Mouse (Mus musculus): ENCODE measurements at regions not wholly inside any gene's neighbourhood (a gene's known extent, or its start where the extent isn't known, plus 50 kb on each side); places are given as distances from the start of the nearest gene placed in this dataset.

DNA sequence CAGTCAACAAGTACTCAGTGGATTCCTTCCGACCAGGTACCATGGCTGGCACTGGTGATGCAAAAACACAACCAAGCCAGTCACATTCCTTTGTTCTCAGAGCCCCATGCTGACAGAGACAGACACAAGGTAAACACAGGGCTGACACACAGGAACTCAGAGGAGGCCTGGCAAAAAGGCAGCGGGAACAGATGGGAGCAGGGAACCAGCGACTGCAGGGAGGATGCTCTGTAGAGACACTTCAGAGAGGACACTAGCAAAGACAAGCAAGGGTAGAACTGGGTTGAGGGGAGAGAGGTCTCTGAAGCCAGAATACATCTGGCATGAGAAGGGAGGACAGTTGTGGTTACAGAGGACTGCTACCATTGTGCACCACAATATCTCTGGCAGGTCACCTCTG lies 133.6 kb downstream of the Tex36 start:
- DNase-seq: peak; percentile 58

DNA sequence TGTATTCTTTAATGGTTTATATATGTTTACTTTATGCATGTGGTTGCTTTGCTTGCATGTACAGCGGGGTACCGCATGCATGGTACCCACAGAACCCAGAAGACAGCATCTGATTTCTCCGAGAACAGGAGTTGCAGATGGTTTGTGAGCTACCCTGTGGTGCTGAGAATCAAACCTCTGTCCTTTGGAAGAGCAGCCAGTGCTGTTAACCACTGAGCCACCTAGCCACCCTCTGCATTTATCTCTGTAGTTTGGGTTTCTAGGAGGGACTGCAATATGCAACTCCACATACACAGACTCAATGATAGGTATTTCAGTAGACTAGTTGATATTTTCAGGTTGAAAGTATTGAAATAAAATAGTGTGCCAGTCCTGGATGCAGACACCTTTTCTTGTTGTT lies 134.4 kb downstream of the Tex36 start:
- peak; percentile 55 for DNase-seq

DNA sequence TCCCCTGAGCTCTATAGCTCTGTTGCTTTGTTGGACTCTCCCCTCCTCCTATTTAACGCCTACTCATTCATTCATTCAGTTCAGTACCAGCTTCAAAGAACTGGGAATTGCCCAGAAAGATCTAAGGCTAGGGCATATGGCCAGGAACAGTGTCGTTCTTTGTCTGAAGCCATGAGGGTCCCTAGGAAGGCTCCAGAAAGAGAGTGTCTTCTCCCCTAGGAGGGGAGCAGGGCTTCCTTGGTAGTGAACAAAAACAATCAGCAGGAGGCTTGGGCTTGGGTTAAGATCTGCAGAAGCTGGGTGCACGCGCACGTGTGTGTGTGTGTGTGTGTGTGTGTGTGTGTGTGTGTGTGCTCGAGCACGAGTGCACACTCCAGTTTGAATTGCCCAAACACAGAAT lies 142.7 kb downstream of the Tex36 start:
- DNase-seq: peak; percentile 51

DNA sequence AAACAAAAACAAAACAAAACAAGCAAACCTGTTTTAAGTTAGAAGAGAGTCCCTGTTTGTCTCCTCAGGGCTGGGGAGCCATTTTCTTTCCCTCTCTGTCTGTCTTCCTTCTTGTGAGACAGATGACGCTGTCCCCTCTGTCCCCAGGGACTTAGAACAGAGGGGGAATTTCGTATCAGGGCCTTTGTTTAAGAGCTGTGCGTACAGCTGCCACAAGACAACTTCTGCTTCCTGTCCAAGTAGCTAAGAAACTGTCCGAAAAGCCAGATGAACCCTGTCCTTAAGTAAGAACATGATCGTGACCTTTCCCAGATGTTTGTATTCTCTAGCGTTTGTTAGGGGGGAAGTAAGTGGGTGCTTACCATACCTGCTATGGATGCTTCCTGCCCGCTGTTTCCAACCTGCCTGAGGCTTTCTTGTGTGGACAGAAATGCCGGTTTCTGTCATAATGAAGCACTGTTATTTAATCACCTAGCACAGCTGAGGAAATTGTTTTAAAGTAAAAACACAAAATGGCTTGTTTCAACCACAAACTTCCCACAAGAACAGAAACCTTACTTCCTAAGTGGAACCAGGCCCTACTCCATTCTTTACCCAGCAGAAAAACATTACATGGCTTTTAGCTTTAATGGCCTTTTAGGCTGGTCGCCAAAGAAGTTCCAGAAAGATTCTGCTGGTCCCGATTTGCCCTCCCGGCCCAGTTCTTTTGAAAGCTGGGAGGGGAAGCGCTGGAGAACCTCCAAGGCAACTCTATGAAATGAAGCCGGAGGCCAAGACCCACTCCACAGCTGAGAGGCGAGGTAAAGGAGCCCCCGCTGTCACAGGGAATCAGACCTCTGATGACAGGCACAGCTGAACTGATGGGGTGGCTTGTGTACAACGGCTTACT lies 144.3 kb downstream of the Tex36 start:
- DNase-seq: peak; percentile 94

GRCm38 (mm10) chr7:133450246-133450645 lies 151.7 kb downstream of the Tex36 start:
- DNase-seq: peak; percentile 60

DNA sequence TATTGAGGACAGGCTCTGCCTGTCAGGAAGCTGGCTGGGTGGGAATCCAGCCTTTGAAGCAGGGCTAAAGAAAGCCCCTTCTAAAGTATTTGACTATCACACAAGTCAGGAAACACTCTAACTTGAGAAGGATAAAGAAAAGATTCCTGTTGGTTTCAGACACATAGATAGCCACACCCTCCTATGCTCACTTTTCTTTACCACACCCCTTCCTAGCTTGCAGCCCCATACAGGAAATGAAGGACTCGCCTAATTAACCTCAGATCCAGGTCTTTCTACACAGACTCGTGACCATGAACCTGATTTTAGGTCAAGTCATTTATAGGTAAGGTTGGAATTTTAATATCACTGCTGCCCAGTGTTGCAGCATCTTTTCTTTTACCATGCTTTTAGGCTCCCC lies 154.9 kb downstream of the Tex36 start:
- DNase-seq: peak; percentile 52

DNA sequence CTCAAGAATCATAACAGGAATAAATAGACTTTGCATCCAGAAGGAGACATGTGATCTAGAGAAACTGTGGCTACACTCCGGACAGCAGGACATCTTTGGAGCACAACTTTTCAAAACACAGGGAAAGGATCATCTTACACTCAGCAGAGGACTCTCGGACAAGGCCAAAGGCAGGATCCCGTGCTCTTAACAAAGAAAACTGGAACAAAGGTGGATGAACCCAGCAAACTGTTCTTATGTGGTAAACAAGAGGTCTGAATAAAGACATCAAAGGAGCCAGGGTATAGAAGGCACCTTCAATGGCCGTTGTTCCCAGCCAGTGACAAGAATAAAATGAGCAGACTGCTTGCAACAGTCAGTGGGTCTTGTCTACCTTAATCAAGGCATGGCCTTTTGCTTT lies 160.3 kb downstream of the Tex36 start:
- peak; percentile 33 for DNase-seq

DNA sequence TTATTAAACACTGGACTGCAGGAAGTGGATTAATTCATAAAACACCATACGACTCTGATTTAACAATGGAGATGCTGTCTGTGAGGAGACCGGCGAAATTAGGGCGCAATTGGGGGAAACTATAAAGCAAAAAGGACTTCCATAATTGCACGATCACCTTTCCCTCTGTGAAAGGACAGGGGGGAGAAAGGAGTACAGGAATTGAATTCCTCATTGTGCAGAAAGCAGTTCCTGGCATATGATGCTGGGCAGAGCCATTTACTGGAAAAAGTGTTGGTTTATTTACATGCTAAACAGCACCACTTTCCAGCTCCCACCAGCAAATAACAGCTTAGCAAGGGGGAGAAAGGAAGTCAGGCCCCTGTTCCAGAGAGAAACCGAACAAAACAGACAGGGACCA lies 160.8 kb downstream of the Tex36 start:
- DNase-seq: peak; percentile 33

GRCm38 (mm10) chr7:133440711-133441110 lies 161.2 kb downstream of the Tex36 start:
- peak; percentile 18 for DNase-seq

DNA sequence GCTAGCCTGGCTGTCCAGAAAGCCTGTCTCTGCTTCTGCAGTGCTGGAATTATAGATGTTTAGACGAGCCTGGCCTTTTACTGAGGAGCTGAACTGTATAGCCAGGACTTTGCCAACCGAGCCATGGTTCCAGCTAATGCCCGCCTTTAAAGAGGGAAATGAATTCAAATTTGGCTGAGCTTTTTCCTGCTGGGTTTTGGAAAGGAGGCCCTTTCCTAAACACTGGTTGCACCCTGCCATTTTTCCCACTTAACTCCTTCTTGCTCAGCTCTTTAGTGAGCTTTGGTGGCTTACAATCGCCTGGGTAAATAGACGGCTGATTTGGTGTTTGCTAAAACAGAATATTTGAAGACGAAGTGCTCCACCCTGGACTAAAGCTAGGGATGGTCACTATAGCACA lies 161.9 kb downstream of the Tex36 start:
- peak; percentile 52 for DNase-seq

DNA sequence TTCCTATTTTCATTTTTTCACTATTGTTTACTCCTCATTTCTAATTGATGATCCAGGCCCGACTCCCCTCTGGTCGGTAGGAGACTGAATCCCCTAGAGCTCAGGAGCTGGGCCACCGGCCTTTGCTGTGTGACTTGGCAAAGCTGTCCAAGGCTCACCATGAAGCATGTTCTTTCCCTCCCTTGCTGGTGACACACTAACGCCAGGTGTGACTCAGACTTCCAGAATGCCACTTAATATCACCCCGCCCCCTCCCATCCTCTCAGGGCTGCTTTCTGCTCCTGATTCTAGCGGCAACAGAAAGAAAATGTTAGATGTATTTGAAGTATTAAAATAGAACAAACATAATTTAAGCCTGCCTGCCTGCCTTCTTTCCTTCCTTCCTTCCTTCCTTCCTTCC lies 163.3 kb downstream of the Tex36 start:
- DNase-seq: peak; percentile 81

DNA sequence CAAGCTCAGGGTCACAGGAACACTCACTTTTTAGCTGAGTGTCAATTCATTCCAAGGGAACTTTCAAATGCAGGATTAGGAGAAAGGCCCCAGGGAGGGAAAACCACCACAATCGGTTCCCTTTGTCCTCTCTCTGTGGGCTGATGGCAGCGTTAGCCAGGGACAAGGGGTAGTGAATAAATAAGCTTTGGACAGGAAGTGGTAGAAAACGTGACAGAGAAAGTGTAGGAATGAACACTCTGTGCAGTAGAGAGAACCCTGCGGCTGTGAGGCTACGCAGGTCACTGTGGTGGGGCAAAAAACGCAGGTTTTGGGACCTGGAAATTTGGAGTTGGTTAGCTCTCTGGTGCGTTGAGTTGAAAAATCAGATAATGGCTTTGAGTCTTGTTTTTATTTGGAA lies 164.1 kb downstream of the Tex36 start:
- peak; percentile 40 for DNase-seq

- peak; percentile 76 for DNase-seq
Observed at GRCm38 (mm10) chr7:133435596-133436357, 166.2 kb downstream of the Tex36 start.

- DNase-seq: peak; percentile 56
Observed at GRCm38 (mm10) chr7:133434027-133434820, 167.7 kb downstream of the Tex36 start.

- no peak for DNase-seq
Observed at GRCm38 (mm10) chr7:133432343-133432742, 169.6 kb downstream of the Tex36 start.

- DNase-seq: no peak
Observed at GRCm38 (mm10) chr7:133402072-133402471, 199.9 kb downstream of the Tex36 start.

DNA sequence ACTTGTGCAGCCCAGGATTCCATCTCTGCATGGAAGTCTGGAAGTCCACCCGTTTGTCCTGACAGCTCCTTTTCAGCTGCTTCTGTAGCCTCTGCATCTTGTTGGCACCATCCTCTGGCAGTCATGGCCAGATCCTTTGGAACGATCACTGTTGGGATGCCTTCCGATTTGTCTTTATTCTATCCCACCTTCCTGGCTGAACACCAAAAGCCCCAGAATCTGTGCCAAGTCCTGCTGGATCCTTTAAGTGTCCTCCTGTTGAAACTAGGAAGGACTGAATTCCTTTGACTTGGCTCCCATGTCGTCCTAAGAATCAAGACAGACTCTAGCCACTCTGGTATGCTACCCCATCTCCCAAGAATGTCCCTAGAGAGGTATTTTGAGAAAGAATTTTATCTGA lies 201.3 kb downstream of the Tex36 start:
- DNase-seq: no peak

DNA sequence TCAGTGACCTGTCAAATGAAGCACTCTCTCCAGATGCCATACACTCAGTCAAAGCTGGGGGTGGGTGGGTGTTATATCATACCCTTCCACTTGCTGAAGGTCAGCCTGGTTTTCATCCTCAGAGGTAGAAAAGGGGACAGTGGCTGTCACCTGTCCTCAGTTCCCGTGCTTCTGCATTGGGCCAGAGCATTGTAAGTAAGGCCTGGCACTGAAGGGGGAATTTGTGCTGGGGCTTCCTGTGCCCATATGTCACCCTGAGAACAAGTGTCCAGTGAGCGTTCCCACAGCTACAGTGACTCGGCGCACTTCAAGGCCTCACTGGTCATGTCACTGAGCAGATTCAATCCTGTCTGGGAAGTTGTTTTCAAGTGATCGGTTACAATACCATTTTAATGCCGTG lies 213.2 kb downstream of the Tex36 start:
- peak; percentile 43 for DNase-seq

DNA sequence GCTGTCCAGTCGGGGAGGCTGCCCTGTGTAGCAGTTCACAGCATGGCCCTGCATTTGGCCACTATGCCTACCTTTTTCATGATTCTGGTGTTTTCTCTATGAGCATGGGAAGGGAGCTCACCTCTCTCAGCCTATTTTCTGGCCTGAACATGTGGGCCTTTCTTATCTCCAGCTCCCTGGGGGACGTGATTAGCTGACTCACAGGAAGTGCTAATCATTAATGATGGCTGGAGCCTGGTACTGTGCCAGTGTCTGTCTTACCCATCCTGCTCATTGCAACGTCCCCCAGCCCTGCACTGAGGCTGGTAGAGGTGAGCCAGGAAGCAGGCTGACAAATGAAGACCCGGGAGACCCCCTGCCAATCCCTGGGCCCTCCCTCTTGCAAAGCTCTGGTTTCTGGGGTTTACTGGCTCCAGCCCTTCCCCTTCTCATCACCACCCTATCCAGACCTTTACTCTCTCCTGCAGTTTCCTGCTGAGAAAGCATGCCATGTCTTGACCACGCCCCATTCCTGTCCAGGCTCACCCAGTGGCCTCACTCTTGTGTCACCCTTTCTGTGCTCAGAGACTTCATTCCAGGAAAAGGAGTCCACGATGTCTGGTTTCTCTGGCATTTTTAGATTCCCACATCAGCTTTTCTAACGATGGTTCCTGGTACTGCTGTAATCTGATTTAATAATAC lies 219.8 kb downstream of the Tex36 start:
- DNase-seq: no peak

DNA sequence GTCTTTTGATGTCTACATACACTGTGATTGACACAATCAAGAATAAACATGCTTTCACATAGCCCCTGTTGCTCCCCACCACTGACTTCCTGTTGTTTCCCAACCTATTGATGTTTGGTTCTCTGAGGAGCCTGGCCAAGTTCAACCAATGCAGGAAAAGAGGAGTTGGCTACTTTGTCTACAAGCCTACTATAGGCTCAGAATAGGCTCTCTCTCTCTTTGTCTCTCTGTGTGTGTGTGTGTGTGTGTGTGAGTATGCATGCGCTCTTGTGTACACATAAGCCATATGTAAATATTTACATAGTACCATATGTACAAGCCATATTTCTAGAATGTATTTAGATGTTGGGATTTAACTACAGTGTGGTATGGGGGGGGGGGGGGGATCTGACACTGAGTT lies 222.6 kb downstream of the Tex36 start:
- no peak for DNase-seq

GRCm38 (mm10) chr7:133378338-133378737 lies 223.6 kb downstream of the Tex36 start:
- no peak for DNase-seq

GRCm38 (mm10) chr7:133376833-133377484 lies 225.0 kb downstream of the Tex36 start:
- no peak for DNase-seq

Measured in heart, adult 11 months (tissue).